Mouse (Mus musculus) right cerebral cortex, postnatal 4 days (tissue): Measurements from ENCODE around the gene Slain2.

Source experiments
- DNase-seq: peaks from one replicate; pipeline ENCODE4 v3.0.0-alpha.2; 2022

Slain2 gene

GRCm38 (mm10) chr5:72913648-72914557 lies at the start of gene Slain2:
Slain2 (plus strand) TSS chr5:72914304.
- DNase-seq = peak; percentile 97

- DNase-seq = no peak
Observed at GRCm38 (mm10) chr5:72864654-72865178, 49.4 kb upstream of the Slain2 start.

- no peak for DNase-seq
Observed at GRCm38 (mm10) chr5:72866260-72866905, 47.7 kb upstream of the Slain2 start.

GRCm38 (mm10) chr5:72867036-72867672 lies 47.0 kb upstream of the Slain2 start:
- DNase-seq = no peak

- peak; percentile 79 for DNase-seq
Observed at GRCm38 (mm10) chr5:72868091-72868875, 45.8 kb upstream of the Slain2 start, which contains the start of gene Tec. Tec (minus strand) TSS chr5:72868483.

- DNase-seq = no peak
Observed at GRCm38 (mm10) chr5:72869779-72870608, 44.1 kb upstream of the Slain2 start.

GRCm38 (mm10) chr5:72871114-72871513 lies 43.0 kb upstream of the Slain2 start:
- DNase-seq = no peak

- DNase-seq = no peak
Observed at GRCm38 (mm10) chr5:72879736-72880135, 34.4 kb upstream of the Slain2 start.

GRCm38 (mm10) chr5:72881748-72882411 lies 32.2 kb upstream of the Slain2 start:
- no peak for DNase-seq

GRCm38 (mm10) chr5:72882412-72882765 lies 31.7 kb upstream of the Slain2 start:
- DNase-seq = no peak

- DNase-seq = no peak
Observed at GRCm38 (mm10) chr5:72883706-72884105, 30.4 kb upstream of the Slain2 start.

- no peak for DNase-seq
Observed at GRCm38 (mm10) chr5:72886458-72887222, 27.5 kb upstream of the Slain2 start.

- DNase-seq = no peak
Observed at GRCm38 (mm10) chr5:72888260-72888659, 25.8 kb upstream of the Slain2 start.

GRCm38 (mm10) chr5:72891534-72891933 lies 22.6 kb upstream of the Slain2 start:
- DNase-seq = peak; percentile 20

- DNase-seq = peak; percentile 41
Observed at GRCm38 (mm10) chr5:72893987-72894386, 20.1 kb upstream of the Slain2 start.

GRCm38 (mm10) chr5:72895261-72895660 lies 18.8 kb upstream of the Slain2 start:
- DNase-seq = no peak

- DNase-seq = no peak
Observed at GRCm38 (mm10) chr5:72896478-72897279, 17.4 kb upstream of the Slain2 start.

- no peak for DNase-seq
Observed at GRCm38 (mm10) chr5:72897998-72898397, 16.1 kb upstream of the Slain2 start.

GRCm38 (mm10) chr5:72899255-72899654 lies 14.8 kb upstream of the Slain2 start:
- no peak for DNase-seq
